ENCODE assay signal across 8 mouse cellular contexts in the genomic region with DNA sequence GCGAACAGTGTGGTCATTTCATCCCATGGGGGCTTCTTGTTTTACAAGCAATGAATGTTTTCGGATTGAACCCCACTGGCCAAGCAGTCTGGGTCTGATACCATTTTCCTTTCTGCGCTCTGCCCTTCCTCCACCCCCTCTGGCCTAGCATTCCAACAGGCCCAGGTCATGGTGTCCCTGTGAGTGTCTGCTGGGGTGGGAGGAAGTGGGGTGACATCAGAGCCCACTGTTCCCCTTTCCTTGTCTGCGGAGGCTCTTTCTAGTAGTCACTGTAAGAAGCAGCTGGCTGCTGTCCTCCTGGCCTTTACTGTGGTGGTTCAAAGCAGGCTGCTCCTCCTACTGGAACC. TPM values are rescaled to one million over a fixed set of nuclear protein-coding genes. Genes with fewer than 3 reads are reported as not detected.
DNase-seq lines count a peak whose midpoint lies in the region; ATAC-seq and TF ChIP-seq lines count a peak whose summit lies in the region.

No protein-coding gene starts in this region.

- no peaks in the 10 kb centered on the region for H3K9me3 ChIP-seq in heart, embryonic 14.5 days (ENCODE audit: control insufficient read depth, low read length)
- H3K9me3 ChIP-seq in limb, embryonic 12.5 days: no peaks in the 10 kb centered on the region

- no peak for TF ChIP-seq CTCF in cerebellum, adult 2 months (IDR thresholded peaks at IDR 0.05; ENCODE audit: borderline replicate concordance, insufficient read depth, low read depth, low read length)

- peaks cover 36% of the 10 kb centered on the region for H3K4me1 ChIP-seq in cerebellum, adult 2 months (ENCODE audit: control insufficient read depth, insufficient read depth, low read length)
- H3K4me1 ChIP-seq in heart, embryonic 14.5 days (ENCODE audit: control insufficient read depth in 2 of 2, insufficient read depth in 2 of 2, low read length in 2 of 2): peaks cover 23 to 30% of the 10 kb centered on the region in 2 experiments
- peaks cover 71% of the 10 kb centered on the region for H3K4me1 ChIP-seq in limb, embryonic 12.5 days (replicated peaks)

- no peaks in the 10 kb centered on the region for H3K27me3 ChIP-seq in cerebellum, adult 2 months (ENCODE audit: control insufficient read depth, insufficient read depth, low read length)
- peaks cover 9% of the 10 kb centered on the region for H3K27me3 ChIP-seq in heart, embryonic 14.5 days (ENCODE audit: control insufficient read depth, insufficient read depth, low read length)
- no peaks in the 10 kb centered on the region for H3K27me3 ChIP-seq in limb, embryonic 12.5 days

- TF ChIP-seq POLR2A in cerebellum, adult 2 months (IDR thresholded peaks at IDR 0.05; ENCODE audit: borderline replicate concordance, insufficient read depth, low read length): no peak

- peak overlapping the region; percentile 21; the same call in 1 of the 2 replicates for H3K4me2 ChIP-seq in heart, embryonic 14.5 days (ENCODE audit: low read length)
- no peak overlapping the region for H3K4me2 ChIP-seq in limb, embryonic 12.5 days

- peak; percentile 13 for DNase-seq in cerebellum, adult 9-10 months
- no peak for DNase-seq in cerebellum, adult 2 months
- peak; percentile 22 for DNase-seq in 416B (ENCODE audit: low read depth)
- no peak for DNase-seq in retina, postnatal 1 day
- no peak for DNase-seq in thymus, postnatal 0 days (ENCODE audit: low spot score)

- no peak overlapping the region for H3K4me3 ChIP-seq in cerebellum, adult 2 months (replicated peaks; ENCODE audit: insufficient read depth, low read depth, low read length)
- H3K4me3 ChIP-seq in heart, embryonic 14.5 days (ENCODE audit: control insufficient read depth in 1 of 2, insufficient read depth in 1 of 2, low read depth in 1 of 2, low read length in 2 of 2): no peak overlapping the region
- no peak overlapping the region for H3K4me3 ChIP-seq in limb, embryonic 12.5 days (replicated peaks)

- 55% methylated on average over 4 of the region's 4 CpGs for WGBS in cerebellum, adult 2 months
- 51% methylated on average over 4 of the region's 4 CpGs for WGBS in heart, embryonic 14.5 days
- 54% methylated on average over 4 of the region's 4 CpGs for WGBS in limb, embryonic 12.5 days

- H3K36me3 ChIP-seq in heart, embryonic 14.5 days (ENCODE audit: control insufficient read depth, insufficient read depth, low read length): no peaks in the 10 kb centered on the region
- H3K36me3 ChIP-seq in limb, embryonic 12.5 days: no peaks in the 10 kb centered on the region

- peak; percentile 60; the same call in 1 of the 2 replicates for ATAC-seq in heart, embryonic 14.5 days (ENCODE audit: insufficient number of reproducible peaks, insufficient read depth, low FRiP score, low read depth)
- 0 out of 2 replicates have a peak, but pooled peaks have one; percentile 58 for ATAC-seq in limb, embryonic 12.5 days (ENCODE audit: insufficient number of reproducible peaks, insufficient read depth, low FRiP score, low TSS enrichment, low read depth)
- peak; percentile 80; the same call in 1 of the 2 replicates for ATAC-seq in neutrophil, adult 5-6 weeks (ENCODE audit: extremely low read depth, insufficient number of reproducible peaks, low FRiP score, poor library complexity, severe bottlenecking)

- no peak overlapping the region for H3K27ac ChIP-seq in cerebellum, adult 2 months (ENCODE audit: insufficient read depth, low read length)
- H3K27ac ChIP-seq in heart, embryonic 14.5 days (replicated peaks in 1 of 2; ENCODE audit: control insufficient read depth in 1 of 2, insufficient read depth in 1 of 2, low read depth in 2 of 2, low read length in 2 of 2): peak overlapping the region; percentile 42 to 67
- no peak overlapping the region for H3K27ac ChIP-seq in limb, embryonic 12.5 days

- H3K9ac ChIP-seq in heart, embryonic 14.5 days (ENCODE audit: low read length): peak overlapping the region; percentile 11; the same call in 1 of the 2 replicates
- no peak overlapping the region for H3K9ac ChIP-seq in limb, embryonic 12.5 days (replicated peaks)

RNA-seq across cellular contexts. Expression of a gene that starts 10.9 kb away (rescaled TPM):
- polyA plus RNA-seq in cerebellum, adult 2 months (2012; rRNA removed): 28.5 and 31.9 TPM in 2 replicates
- 3.4 and 5.0 TPM in 2 replicates for polyA plus RNA-seq in heart, embryonic 14.5 days (2014; fragmentation: Nextera tagmentation; extraction: Ambion mirVana)
- polyA plus RNA-seq in limb, embryonic 12.5 days (2016; fragmentation: Nextera tagmentation; extraction: Ambion mirVana): 12.3 and 12.6 TPM in 2 replicates
- 7.0 TPM in 2 replicates for total RNA-seq in neutrophil, adult 5-6 weeks (2017)
- 1.0 and 2.2 TPM in 2 replicates for polyA plus RNA-seq in thymus, postnatal 0 days (2015; fragmentation: Nextera tagmentation; extraction: Ambion mirVana)

Comparison
In these comparisons a context has a peak if more than half of its experiments do, and no peak if none do; other contexts are left out.
1. DNase-seq: peak in cerebellum, adult 9-10 months (single experiment) and 416B (single experiment); none in cerebellum, adult 2 months (0 of 2), retina, postnatal 1 day (single experiment) and thymus, postnatal 0 days (single experiment).
2. H3K27ac ChIP-seq: peak in heart, embryonic 14.5 days (2 of 2); none in cerebellum, adult 2 months (single experiment) and limb, embryonic 12.5 days (single experiment).
3. Peak in every context shown above with its lines, with median percentiles within 50 percentile points of each other: ATAC-seq.